Mouse (Mus musculus) limb, embryonic 13.5 days (tissue): ENCODE data around the gene Odc1. TPM values are rescaled to one million over a fixed set of nuclear protein-coding genes. Genes with fewer than 3 reads are reported as not detected.
"Not testable (repeated sequence)": the region's sequence is repeated elsewhere in the genome, so short reads cannot be mapped to it uniquely, and the experiment has no call there.

Experiments
- ATAC-seq: fragments of 200-750 bp; cut with Nextera tagmentation; 2 replicates; pipeline ENCODE4 v1.8.0; 2017; ENCODE audit warnings: low read depth, moderate number of reproducible peaks, moderate TSS enrichment; ENCODE audit not compliant: low FRiP score
- H3K27ac ChIP-seq: fragments of 300-500 bp; sonication (generic); 2 replicates; pipeline ENCODE4 v1.5.1; 2015; ENCODE audit warnings: inconsistent platforms, mild to moderate bottlenecking, moderate library complexity
- H3K27me3 ChIP-seq: fragments of 300-500 bp; sonication (generic); 2 replicates; pipeline ENCODE4 v1.6.1; 2015; ENCODE audit warnings: mild to moderate bottlenecking, inconsistent platforms
- H3K36me3 ChIP-seq: fragments of 300-500 bp; sonication (generic); 2 replicates; pipeline ENCODE4 v1.6.1; 2015; ENCODE audit warnings: inconsistent platforms, mild to moderate bottlenecking, moderate library complexity
- H3K4me1 ChIP-seq: fragments of 300-500 bp; sonication (generic); 2 replicates; pipeline ENCODE4 v1.6.1; 2015; ENCODE audit warnings: inconsistent platforms
- H3K4me2 ChIP-seq: fragments of 300-500 bp; sonication (generic); replicated peaks from 2 replicates; pipeline ENCODE4 v1.6.1; 2015; ENCODE audit warnings: inconsistent platforms, mild to moderate bottlenecking, moderate library complexity
- H3K4me3 ChIP-seq: fragments of 300-500 bp; sonication (generic); 2 replicates; pipeline ENCODE4 v1.5.1; 2015; ENCODE audit warnings: moderate library complexity, mild to moderate bottlenecking, inconsistent platforms
- H3K9ac ChIP-seq: fragments of 300-500 bp; sonication (generic); 2 replicates; pipeline ENCODE4 v1.6.1; 2015; ENCODE audit warnings: mild to moderate bottlenecking, inconsistent platforms
- H3K9me3 ChIP-seq: fragments of 300-500 bp; sonication (generic); 2 replicates; pipeline ENCODE4 v1.6.1; 2016; ENCODE audit warnings: inconsistent platforms
- WGBS: fragments of 180-500 bp; shearing (Covaris S2); methylation state at CpG from one replicate; pipeline ENCODE4 v1.1.7; 2015; 5-methylcytosine and 5-hydroxymethylcytosine counted together
- polyA plus RNA-seq: library from polyadenylated mRNA; unstranded; fragments of >200 nt; fragmentation: Nextera tagmentation; extraction: Ambion mirVana; gene quantifications from 2 replicates; pipeline ENCODE4 v1.2.1, GENCODE M21; 2015

Gene Odc1
- polyA plus RNA-seq, 1 experiment from 2014 or later: 185 TPM

- H3K9me3 ChIP-seq: no peaks in the 10 kb centered on the region
- H3K27ac ChIP-seq: no peak overlapping the region
- no peak overlapping the region for H3K4me3 ChIP-seq
- H3K9ac ChIP-seq: no peak overlapping the region
- H3K4me2 ChIP-seq: no peak overlapping the region
- H3K36me3 ChIP-seq: no peaks in the 10 kb centered on the region
- 0 out of 2 replicates have a peak, but pooled peaks cover 4% of the 10 kb centered on the region for H3K4me1 ChIP-seq
- 65% methylated on average over 4 of the region's 4 CpGs for WGBS
- ATAC-seq: no peak
- no peaks in the 10 kb centered on the region for H3K27me3 ChIP-seq
These were observed 13.8 kb upstream of the Odc1 start for GRCm38 (mm10) chr12:17530825-17531224.

GRCm38 (mm10) chr12:17536222-17536621 lies 8.4 kb upstream of the Odc1 start:
- H3K4me1 ChIP-seq: no peaks in the 10 kb centered on the region
- no peaks in the 10 kb centered on the region for H3K27me3 ChIP-seq
- H3K36me3 ChIP-seq: no peaks in the 10 kb centered on the region
- no peak overlapping the region for H3K27ac ChIP-seq
- no peak for ATAC-seq
- H3K4me3 ChIP-seq: no peak overlapping the region
- H3K9ac ChIP-seq: no peak overlapping the region
- H3K4me2 ChIP-seq: no peak overlapping the region
- H3K9me3 ChIP-seq: no peaks in the 10 kb centered on the region
- whole genome bisulfite sequencing: 86% methylated on average over 3 of the region's 3 CpGs

GRCm38 (mm10) chr12:17537147-17537546 lies 7.4 kb upstream of the Odc1 start:
- Histone ChIP-seq H3K4me1 (no peaks in the 10 kb centered on the region), H3K9me3 (no peaks in the 10 kb centered on the region), H3K36me3 (no peaks in the 10 kb centered on the region), H3K27me3 (no peaks in the 10 kb centered on the region), H3K27ac (no peak overlapping the region), H3K4me3 (no peak overlapping the region), H3K4me2 (no peak overlapping the region), H3K9ac (no peak overlapping the region)
- ATAC-seq: no peak
- 76% methylated on average over 3 of the region's 3 CpGs for WGBS

- Histone ChIP-seq H3K4me3 (no peak overlapping the region), H3K27me3 (no peaks in the 10 kb centered on the region), H3K27ac (no peak overlapping the region), H3K9me3 (no peaks in the 10 kb centered on the region), H3K9ac (no peak overlapping the region), H3K4me1 (no peaks in the 10 kb centered on the region), H3K36me3 (no peaks in the 10 kb centered on the region), H3K4me2 (no peak overlapping the region)
- 84% methylated on average over 3 of the region's 3 CpGs for WGBS
- no peak for ATAC-seq
These were observed 6.5 kb upstream of the Odc1 start for GRCm38 (mm10) chr12:17538087-17538486.

- ATAC-seq: no peak
- Histone ChIP-seq H3K4me3 (no peak overlapping the region), H3K9ac (no peak overlapping the region), H3K9me3 (no peaks in the 10 kb centered on the region), H3K27me3 (no peaks in the 10 kb centered on the region), H3K4me2 (no peak overlapping the region), H3K4me1 (no peaks in the 10 kb centered on the region), H3K36me3 (no peaks in the 10 kb centered on the region), H3K27ac (no peak overlapping the region)
- WGBS: 64% methylated on average over 6 of the region's 6 CpGs
These were observed 5.6 kb upstream of the Odc1 start for GRCm38 (mm10) chr12:17539041-17539440.

- no peaks in the 10 kb centered on the region for H3K36me3 ChIP-seq
- H3K4me3 ChIP-seq: no peak overlapping the region
- no peak overlapping the region for H3K4me2 ChIP-seq
- no peaks in the 10 kb centered on the region for H3K9me3 ChIP-seq
- H3K27ac ChIP-seq: no peak overlapping the region
- 81% methylated on average over 6 of the region's 6 CpGs for WGBS
- no peak for ATAC-seq
- no peaks in the 10 kb centered on the region for H3K27me3 ChIP-seq
- no peaks in the 10 kb centered on the region for H3K4me1 ChIP-seq
- H3K9ac ChIP-seq: no peak overlapping the region
These were observed 4.5 kb upstream of the Odc1 start for GRCm38 (mm10) chr12:17540040-17540552.

- WGBS: under 1% methylated on average over 40 of the region's 40 CpGs
These were observed 545 bp downstream of the Odc1 start for GRCm38 (mm10) chr12:17545107-17545571.

GRCm38 (mm10) chr12:17545884-17546283 lies 1.3 kb downstream of the Odc1 start:
- peak overlapping the region; percentile 91 for H3K4me3 ChIP-seq
- peak overlapping the region; percentile 93 for H3K9ac ChIP-seq
- 2% methylated on average over 8 of the region's 8 CpGs for WGBS

More at GRCm38 (mm10) chr12:17545107-17545571, 545 bp downstream of the Odc1 start:
- ATAC-seq: peak; percentile 65
- H3K9ac ChIP-seq: peak overlapping the region; percentile 93
- H3K4me1 ChIP-seq: peaks cover 13% of the 10 kb centered on the region
- peak overlapping the region; percentile 91 for H3K4me3 ChIP-seq
- no peaks in the 10 kb centered on the region for H3K27me3 ChIP-seq
- H3K9me3 ChIP-seq: no peaks in the 10 kb centered on the region
- peak overlapping the region; percentile 81 for H3K4me2 ChIP-seq
- peaks cover 35% of the 10 kb centered on the region for H3K36me3 ChIP-seq
- H3K27ac ChIP-seq: peak overlapping the region; percentile 75

GRCm38 (mm10) chr12:17547552-17547951 lies 3.0 kb downstream of the Odc1 start:
- Histone ChIP-seq H3K4me2 (peak overlapping the region; percentile 81; the same call in 1 of the 2 replicates), H3K4me1 (peaks cover 13% of the 10 kb centered on the region), H3K36me3 (peaks cover 51% of the 10 kb centered on the region)
- 95% methylated on average over 9 of the region's 9 CpGs for WGBS
- H3K9ac ChIP-seq, ATAC-seq, H3K27me3 ChIP-seq, H3K9me3 ChIP-seq, H3K27ac ChIP-seq, H3K4me3 ChIP-seq: not testable (repeated sequence)

More at GRCm38 (mm10) chr12:17545884-17546283, 1.3 kb downstream of the Odc1 start:
- Histone ChIP-seq H3K9me3 (no peaks in the 10 kb centered on the region), H3K4me1 (peaks cover 13% of the 10 kb centered on the region), H3K36me3 (peaks cover 39% of the 10 kb centered on the region), H3K4me2 (peak overlapping the region; percentile 81), H3K27me3 (no peaks in the 10 kb centered on the region), H3K27ac (no peak overlapping the region)
- no peak for ATAC-seq

- Histone ChIP-seq H3K36me3 (peaks cover 51% of the 10 kb centered on the region), H3K27me3 (no peaks in the 10 kb centered on the region), H3K4me1 (peaks cover 13% of the 10 kb centered on the region), H3K27ac (no peak overlapping the region), H3K4me3 (no peak overlapping the region), H3K4me2 (no peak overlapping the region), H3K9me3 (no peaks in the 10 kb centered on the region), H3K9ac (no peak overlapping the region)
- 83% methylated on average over 5 of the region's 5 CpGs for WGBS
- no peak for ATAC-seq
These were observed 3.9 kb downstream of the Odc1 start for GRCm38 (mm10) chr12:17548505-17548904.

- H3K4me3 ChIP-seq, H3K27me3 ChIP-seq, H3K27ac ChIP-seq, H3K9me3 ChIP-seq, H3K4me2 ChIP-seq, ATAC-seq, H3K9ac ChIP-seq: not testable (repeated sequence)
- Histone ChIP-seq H3K36me3 (peaks cover 51% of the 10 kb centered on the region), H3K4me1 (peaks cover 15% of the 10 kb centered on the region)
- 86% methylated on average over 5 of the region's 5 CpGs for WGBS
These were observed 4.8 kb downstream of the Odc1 start for GRCm38 (mm10) chr12:17549421-17549820.

- Histone ChIP-seq H3K9me3 (no peaks in the 10 kb centered on the region), H3K36me3 (peaks cover 51% of the 10 kb centered on the region)
These were observed 6.8 kb downstream of the Odc1 start for GRCm38 (mm10) chr12:17551208-17551995.

More at GRCm38 (mm10) chr12:17551208-17551995, 6.8 kb downstream of the Odc1 start:
- peaks cover 10% of the 10 kb centered on the region for H3K4me1 ChIP-seq
- H3K9ac ChIP-seq: no peak overlapping the region
- H3K4me3 ChIP-seq: no peak overlapping the region
- 58% methylated on average over 3 of the region's 3 CpGs for WGBS
- no peaks in the 10 kb centered on the region for H3K27me3 ChIP-seq
- H3K4me2 ChIP-seq: no peak overlapping the region
- ATAC-seq: no peak
- no peak overlapping the region for H3K27ac ChIP-seq
